Mouse (Mus musculus): ENCODE data around the gene Olfr930. TPM values are rescaled to one million over a fixed set of nuclear protein-coding genes. Genes with fewer than 3 reads are reported as not detected.

Olfr930 gene
- not detected in 2 replicates for total RNA-seq (2017)

- ATAC-seq (replicated peaks in 1 of 2; ENCODE audit: insufficient read depth in 1 of 2, low FRiP score in 2 of 2, low TSS enrichment in 1 of 2, low read depth in 1 of 2, poor library complexity in 2 of 2, severe bottlenecking in 2 of 2), result no peak
These were observed at the start of gene Olfr930 for GRCm38 (mm10) chr9:38929509-38929908. Gene Olfr930, plus strand, starts transcription at chr9:38929809.

DNA sequence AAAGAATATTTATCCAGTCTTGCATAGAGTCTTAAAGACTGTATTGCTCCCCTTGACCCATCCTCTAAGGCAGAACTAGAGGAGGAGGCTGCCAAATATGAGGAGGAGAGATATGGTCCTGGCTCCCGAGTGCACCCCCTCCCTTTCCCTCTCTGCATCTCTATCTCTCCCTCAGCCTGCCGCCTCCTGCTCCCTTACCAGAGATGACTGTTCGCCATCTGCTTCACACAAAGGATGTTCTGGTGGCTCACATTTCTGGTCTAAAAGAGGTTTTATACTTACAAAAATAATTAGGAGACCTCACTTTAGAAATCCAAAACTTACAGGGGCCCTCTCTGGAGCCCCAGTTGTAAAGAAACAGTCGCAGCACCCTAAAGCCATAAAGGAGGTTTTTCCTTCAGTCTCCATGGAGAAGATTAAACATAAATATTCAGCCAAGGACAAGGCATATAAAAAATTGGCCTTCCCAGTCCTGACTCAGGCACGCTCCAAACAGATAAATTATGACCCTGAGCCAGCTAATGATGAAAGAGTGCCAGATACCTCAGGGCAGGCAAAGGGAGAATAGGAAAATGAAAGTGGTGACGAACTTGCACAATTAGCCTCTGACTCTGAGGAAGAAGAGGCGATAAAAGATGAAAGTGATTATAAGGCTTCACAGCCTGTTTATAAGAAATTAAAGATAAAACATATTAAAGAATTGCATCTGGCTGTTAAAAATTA, 24.0 kb downstream of the Olfr930 start:
- no peak for ATAC-seq (replicated peaks in 1 of 2; ENCODE audit: insufficient read depth in 1 of 2, low FRiP score in 2 of 2, low TSS enrichment in 1 of 2, low read depth in 1 of 2, poor library complexity in 2 of 2, severe bottlenecking in 2 of 2)

DNA sequence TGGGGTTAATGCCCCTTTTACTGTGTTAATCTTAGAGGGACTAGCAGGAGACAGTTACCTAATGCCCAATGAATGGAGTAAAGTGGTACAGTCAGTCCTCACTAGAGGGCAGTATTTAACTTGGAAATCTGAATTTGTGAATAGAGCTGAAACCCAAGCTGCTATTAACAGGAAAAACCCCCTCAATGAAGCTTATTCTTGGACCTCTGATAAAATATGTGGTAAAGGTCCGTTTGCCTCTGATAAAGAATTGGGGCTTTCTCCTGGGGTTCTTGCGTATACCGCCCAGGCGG, 24.5 kb downstream of the Olfr930 start:
- no peak for ATAC-seq (replicated peaks in 1 of 2; ENCODE audit: insufficient read depth in 1 of 2, low FRiP score in 2 of 2, low TSS enrichment in 1 of 2, low read depth in 1 of 2, poor library complexity in 2 of 2, severe bottlenecking in 2 of 2)

- no peak for ATAC-seq (replicated peaks in 1 of 2; ENCODE audit: insufficient read depth in 1 of 2, low FRiP score in 2 of 2, low TSS enrichment in 1 of 2, low read depth in 1 of 2, poor library complexity in 2 of 2, severe bottlenecking in 2 of 2)
These were observed 42.4 kb downstream of the Olfr930 start, which contains the start of gene Olfr933 for GRCm38 (mm10) chr9:38972013-38972412. Gene Olfr933, plus strand, starts transcription at chr9:38972313.

Other genes starting within 250 kb of the Olfr930 start
- gene Olfr919, start 226.1 kb upstream of the Olfr930 start, total RNA-seq (2017), result not detected in 2 replicates
- gene Vwa5a, start 211.5 kb upstream of the Olfr930 start, total RNA-seq (2017), result 50.0 and 74.2 TPM in 2 replicates
- 0.75 and 1.2 TPM in 2 replicates for gene Olfr920, start 177.5 kb upstream of the Olfr930 start, total RNA-seq (2017)
- not detected in 2 replicates for gene Olfr921, start 156.7 kb upstream of the Olfr930 start, total RNA-seq (2017)
- gene Olfr922, start 115.2 kb upstream of the Olfr930 start, total RNA-seq (2017), result not detected in 2 replicates
- not detected in 2 replicates for gene Olfr923, start 103.3 kb upstream of the Olfr930 start, total RNA-seq (2017)
- not detected in 2 replicates for gene Olfr924, start 85.4 kb upstream of the Olfr930 start, total RNA-seq (2017)
- gene Olfr26, start 74.7 kb upstream of the Olfr930 start, total RNA-seq (2017), result not detected in 2 replicates
- gene Olfr926, start 52.7 kb upstream of the Olfr930 start, total RNA-seq (2017), result not detected in 2 replicates
- gene Olfr933, start 42.5 kb downstream of the Olfr930 start, total RNA-seq (2017), result not detected in 2 replicates
- not detected in 2 replicates for gene Olfr934, start 58.5 kb downstream of the Olfr930 start, total RNA-seq (2017)
- gene Olfr935, start 69.9 kb downstream of the Olfr930 start, total RNA-seq (2017), result not detected in 2 replicates
- gene Olfr146, start 93.6 kb downstream of the Olfr930 start, total RNA-seq (2017), result not detected in 2 replicates
- not detected in 2 replicates for gene Olfr937, start 135.1 kb downstream of the Olfr930 start, total RNA-seq (2017)
- gene Olfr938, start 149.1 kb downstream of the Olfr930 start, total RNA-seq (2017), result not detected in 2 replicates
- gene Olfr27, start 198.3 kb downstream of the Olfr930 start, total RNA-seq (2017), result not detected in 2 replicates
- gene Olfr943, start 236.5 kb downstream of the Olfr930 start, total RNA-seq (2017), result not detected in 2 replicates

All from hematopoietic stem cell, adult 5-6 weeks (primary cell).